ENCODE assay signal across 26 mouse cellular contexts in genomic region chr11:80759023-80759422, GRCm38 (mm10).
"Had no signal": no experiment of that assay in that cellular context is flagged by ENCODE, and none has a peak within 500 bp of the region (broad histone marks: within the 10 kb centered on the region; RNA-seq: fewer than 3 reads in every experiment).

No protein-coding gene starts in this region.

- DNase-seq: gastrocnemius, adult 2 months; gastrocnemius, postnatal 10 days; gastrocnemius, postnatal 25 days; heart, adult 2 months; heart, postnatal 4 days; kidney, adult 18-20 months; kidney, adult 9 months; kidney, postnatal 10 days; kidney, postnatal 25 days; kidney, postnatal 4 days; liver had no signal

- H3K36me3 ChIP-seq: heart, embryonic 13.5 days; heart, embryonic 15.5 days; hindbrain, embryonic 10.5 days; hindbrain, embryonic 12.5 days; intestine, embryonic 15.5 days; kidney, embryonic 15.5 days; limb, embryonic 10.5 days; limb, embryonic 12.5 days had no signal

- H3K4me3 ChIP-seq: gastrocnemius, adult 2 months; heart, adult 2 months; heart, embryonic 13.5 days; heart, embryonic 15.5 days; hindbrain, embryonic 10.5 days; hindbrain, embryonic 12.5 days; intestine, embryonic 15.5 days; kidney, embryonic 15.5 days; layer of hippocampus, adult 2 months; left cerebral cortex, adult 2 months; limb, embryonic 10.5 days; limb, embryonic 12.5 days had no signal

- H3K27ac ChIP-seq: gastrocnemius, adult 2 months; heart, adult 2 months; heart, embryonic 13.5 days; heart, embryonic 15.5 days; hindbrain, embryonic 10.5 days; hindbrain, embryonic 12.5 days; hindbrain, embryonic 14.5 days; intestine, embryonic 15.5 days; kidney, embryonic 15.5 days; layer of hippocampus, adult 2 months; left cerebral cortex, adult 2 months; limb, embryonic 10.5 days; limb, embryonic 12.5 days had no signal

- H3K4me1 ChIP-seq: heart, embryonic 15.5 days; hindbrain, embryonic 10.5 days; hindbrain, embryonic 12.5 days; intestine, embryonic 15.5 days; kidney, embryonic 15.5 days; limb, embryonic 10.5 days had no signal

- H3K9me3 ChIP-seq: heart, embryonic 13.5 days; heart, embryonic 15.5 days; hindbrain, embryonic 10.5 days; hindbrain, embryonic 12.5 days; intestine, embryonic 15.5 days; kidney, embryonic 15.5 days; limb, embryonic 10.5 days had no signal

- H3K27me3 ChIP-seq: heart, embryonic 13.5 days; heart, embryonic 15.5 days; hindbrain, embryonic 12.5 days; intestine, embryonic 15.5 days; kidney, embryonic 15.5 days had no signal

- ATAC-seq: hindbrain, embryonic 16.5 days; inflammation-experienced regulatory T-cells, adult 6 months; intestine, embryonic 15.5 days had no signal

- H3K4me2 ChIP-seq: heart, embryonic 11.5 days; heart, embryonic 13.5 days; heart, embryonic 15.5 days; hindbrain, embryonic 12.5 days; hindbrain, embryonic 14.5 days; intestine, embryonic 15.5 days; kidney, embryonic 15.5 days; limb, embryonic 12.5 days; liver, embryonic 11.5 days had no signal

- H3K9ac ChIP-seq: heart, embryonic 13.5 days; heart, embryonic 15.5 days; hindbrain, embryonic 12.5 days; hindbrain, embryonic 14.5 days; intestine, embryonic 15.5 days; kidney, embryonic 15.5 days; limb, embryonic 12.5 days had no signal
